Mouse (Mus musculus): Measurements from ENCODE around the gene Ctdspl. TPM values are rescaled to one million over a fixed set of nuclear protein-coding genes. Genes with fewer than 3 reads are reported as not detected.

Gene Ctdspl
- total RNA-seq, 2 experiments from 2014 or later = 4.9 to 5.1 TPM

- no peak for DNase-seq
- intact Hi-C loops (cut with DNase I) = no loop called here
These were observed 17.7 kb downstream of the Ctdspl start for GRCm38 (mm10) chr9:118943941-118944340.

DNA sequence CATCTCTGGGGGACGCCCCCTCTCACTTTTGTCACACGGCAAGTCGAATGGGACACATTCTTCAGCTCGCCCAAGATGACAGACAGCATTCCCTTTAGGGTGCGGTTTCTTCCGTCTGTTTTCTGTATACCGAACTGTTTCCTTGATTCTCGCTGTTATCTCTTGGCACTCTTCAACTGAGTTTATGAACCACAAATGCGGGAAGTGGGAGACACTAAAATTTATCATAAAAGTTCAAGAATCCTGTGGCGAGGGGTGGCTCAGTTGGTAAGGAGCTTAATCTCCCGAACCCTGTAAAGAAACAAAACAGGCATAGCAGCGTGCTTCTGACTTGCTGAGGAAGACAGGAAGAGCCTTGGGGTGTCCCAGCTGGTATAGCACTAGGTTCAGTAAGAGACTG lies 18.1 kb downstream of the Ctdspl start:
- DNase-seq = no peak
- intact Hi-C loops (cut with DNase I) = no loop called here

DNA sequence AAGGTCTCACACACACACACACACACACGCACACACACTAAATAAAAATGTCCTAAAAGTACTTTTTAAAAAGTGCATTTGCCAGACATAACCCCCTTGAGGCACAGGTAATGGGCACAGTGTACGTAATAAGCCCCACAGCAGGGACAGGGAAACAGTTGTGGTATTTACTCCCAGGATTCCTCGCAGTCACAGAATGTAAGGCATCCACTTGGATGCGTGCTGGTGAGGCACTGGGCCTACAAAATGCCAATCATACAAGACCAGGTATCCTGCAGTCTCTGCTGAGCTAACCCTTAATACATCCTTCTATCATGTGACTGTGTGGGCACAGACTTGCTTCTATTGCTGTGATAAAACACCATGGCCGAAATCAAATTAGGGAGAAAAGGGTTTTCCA lies 22.2 kb downstream of the Ctdspl start:
- intact Hi-C loops (cut with DNase I) = no loop called here
- no peak for DNase-seq

DNA sequence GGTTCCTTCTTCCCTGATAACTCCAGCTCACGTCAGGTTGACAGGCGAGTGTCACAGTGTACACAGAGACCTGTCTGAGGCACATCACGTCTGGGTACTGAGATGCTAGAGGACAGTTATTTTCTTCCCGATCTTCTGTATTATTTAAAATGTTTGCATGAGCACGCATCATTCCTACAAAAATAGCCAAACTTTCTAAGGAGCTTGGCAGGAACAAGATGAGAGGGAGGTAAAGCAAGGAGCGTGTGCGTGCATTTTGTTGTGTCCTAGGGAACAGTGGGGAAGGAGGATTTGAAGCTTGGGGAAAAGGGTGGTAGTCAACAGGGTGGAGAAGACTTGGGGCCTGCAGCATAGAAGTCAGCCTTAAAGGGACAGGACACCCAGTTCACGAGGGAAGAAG lies 22.9 kb downstream of the Ctdspl start:
- intact Hi-C loops (cut with DNase I) = no loop called here
- no peak for DNase-seq

- intact Hi-C loops (cut with DNase I) = no loop called here
- DNase-seq = no peak
These were observed 23.4 kb downstream of the Ctdspl start for GRCm38 (mm10) chr9:118949654-118950053.

DNA sequence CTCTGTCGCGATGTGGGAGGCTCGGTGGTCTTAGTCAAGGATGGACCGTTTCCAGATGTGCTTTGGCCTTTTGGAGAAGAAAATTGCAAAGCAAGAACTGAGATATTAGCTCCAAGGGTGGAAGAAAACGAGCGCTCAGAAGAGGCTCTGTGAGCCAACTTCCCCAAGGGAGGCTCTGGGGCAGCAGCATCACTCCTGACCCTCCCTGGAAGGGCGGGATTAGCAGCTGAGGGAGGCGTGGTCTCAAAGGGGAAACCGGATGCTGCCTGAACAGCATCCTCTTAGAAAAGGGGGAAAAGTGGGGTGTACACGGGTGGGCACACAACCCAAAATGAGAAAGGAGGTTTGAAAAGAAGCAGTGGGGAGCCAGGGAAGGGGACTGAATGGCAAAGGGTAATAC lies 23.8 kb downstream of the Ctdspl start:
- no peak for DNase-seq
- intact Hi-C loops (cut with DNase I) = no loop called here

- no peak for DNase-seq
These were observed 24.5 kb downstream of the Ctdspl start for GRCm38 (mm10) chr9:118950751-118951150.

GRCm38 (mm10) chr9:118951381-118951780 lies 25.1 kb downstream of the Ctdspl start:
- DNase-seq = no peak
- intact Hi-C loops (cut with DNase I) = no loop called here

More at GRCm38 (mm10) chr9:118950751-118951150, 24.5 kb downstream of the Ctdspl start:
- intact Hi-C loops (cut with DNase I) = no loop called here

GRCm38 (mm10) chr9:118952180-118952579 lies 25.9 kb downstream of the Ctdspl start:
- intact Hi-C loops (cut with DNase I) = no loop called here
- DNase-seq = no peak

DNA sequence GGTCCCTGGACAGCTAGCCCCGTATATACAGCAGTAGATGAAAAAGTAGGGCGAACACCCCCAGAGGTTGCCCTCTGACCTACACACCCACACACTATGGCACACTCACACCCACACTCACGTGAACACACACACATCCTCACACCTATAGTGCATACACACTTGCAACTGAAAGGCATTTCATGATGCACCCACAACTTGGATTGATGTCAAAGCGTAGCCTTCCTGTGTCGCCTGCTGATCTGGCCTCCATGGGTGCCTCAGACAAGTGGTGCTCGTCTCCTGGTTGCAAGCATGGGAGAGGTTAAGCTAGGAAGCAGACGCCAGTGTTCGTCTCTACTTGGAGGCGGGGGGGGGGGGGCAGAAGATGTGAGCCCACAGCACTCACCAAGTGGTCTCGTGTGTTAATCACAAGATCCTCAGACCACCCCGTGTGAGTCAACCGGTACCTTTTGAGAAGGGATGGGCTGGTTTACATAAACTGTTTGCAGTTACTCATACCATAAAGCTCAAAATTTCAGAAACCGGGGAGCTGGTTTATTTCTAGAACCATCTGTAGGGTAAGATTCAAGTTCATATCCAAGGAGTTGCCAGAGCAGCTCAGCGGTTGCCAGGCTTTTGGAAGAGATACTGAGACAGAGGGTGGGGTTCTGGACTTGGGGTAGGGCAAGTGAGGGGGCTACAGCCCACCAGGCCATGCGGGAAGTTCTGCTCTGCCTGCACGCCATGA lies 27.4 kb downstream of the Ctdspl start:
- intact Hi-C loops (cut with DNase I) = no loop called here

DNA sequence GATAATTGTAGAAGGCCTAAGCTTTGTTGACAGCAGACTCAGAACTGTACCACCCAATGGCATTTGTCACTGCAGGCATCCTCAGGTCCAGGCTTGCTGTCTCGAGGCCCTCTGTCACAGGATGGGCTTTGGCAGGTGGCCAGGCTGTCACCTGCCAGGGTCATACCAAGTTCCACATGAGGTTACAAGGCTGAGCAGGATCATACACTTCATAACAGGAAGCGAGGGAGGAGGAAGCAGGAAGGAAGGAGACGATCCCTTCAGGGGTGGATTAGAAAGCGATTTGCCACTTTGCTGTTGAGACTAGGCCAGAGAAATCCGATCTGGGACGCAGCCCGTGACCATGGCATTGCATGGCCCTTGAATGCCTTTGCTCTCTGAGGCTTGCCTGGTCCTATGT lies 32.5 kb downstream of the Ctdspl start:
- intact Hi-C loops (cut with DNase I) = no loop called here
- no peak for DNase-seq

More for the DNA sequence above, 27.4 kb downstream of the Ctdspl start:
- DNase-seq = no peak

- intact Hi-C loops (cut with DNase I) = no loop called here
- peak; percentile 42 to 54 for DNase-seq
These were observed 34.3 kb downstream of the Ctdspl start for GRCm38 (mm10) chr9:118960415-118961091.

DNA sequence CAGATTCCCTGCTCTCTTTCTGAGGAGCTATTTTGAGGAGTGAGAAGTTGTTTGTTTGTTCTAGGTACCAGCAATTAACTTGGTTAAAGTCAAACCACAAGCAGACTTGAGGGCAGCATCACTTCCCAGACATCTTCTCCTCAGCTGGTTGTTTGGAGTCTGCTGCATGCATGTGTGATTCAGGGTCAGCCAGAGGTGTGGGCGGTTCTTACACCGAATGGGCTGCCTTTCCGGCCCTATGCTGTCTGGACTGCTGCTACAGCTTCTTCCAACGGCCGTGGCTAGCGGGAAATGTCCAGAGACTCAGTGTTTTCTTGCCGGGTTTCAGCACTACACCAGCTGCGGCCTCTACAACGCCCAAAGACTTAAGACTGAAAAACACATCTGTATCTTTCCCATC lies 36.9 kb downstream of the Ctdspl start:
- intact Hi-C loops (cut with DNase I) = no loop called here

DNA sequence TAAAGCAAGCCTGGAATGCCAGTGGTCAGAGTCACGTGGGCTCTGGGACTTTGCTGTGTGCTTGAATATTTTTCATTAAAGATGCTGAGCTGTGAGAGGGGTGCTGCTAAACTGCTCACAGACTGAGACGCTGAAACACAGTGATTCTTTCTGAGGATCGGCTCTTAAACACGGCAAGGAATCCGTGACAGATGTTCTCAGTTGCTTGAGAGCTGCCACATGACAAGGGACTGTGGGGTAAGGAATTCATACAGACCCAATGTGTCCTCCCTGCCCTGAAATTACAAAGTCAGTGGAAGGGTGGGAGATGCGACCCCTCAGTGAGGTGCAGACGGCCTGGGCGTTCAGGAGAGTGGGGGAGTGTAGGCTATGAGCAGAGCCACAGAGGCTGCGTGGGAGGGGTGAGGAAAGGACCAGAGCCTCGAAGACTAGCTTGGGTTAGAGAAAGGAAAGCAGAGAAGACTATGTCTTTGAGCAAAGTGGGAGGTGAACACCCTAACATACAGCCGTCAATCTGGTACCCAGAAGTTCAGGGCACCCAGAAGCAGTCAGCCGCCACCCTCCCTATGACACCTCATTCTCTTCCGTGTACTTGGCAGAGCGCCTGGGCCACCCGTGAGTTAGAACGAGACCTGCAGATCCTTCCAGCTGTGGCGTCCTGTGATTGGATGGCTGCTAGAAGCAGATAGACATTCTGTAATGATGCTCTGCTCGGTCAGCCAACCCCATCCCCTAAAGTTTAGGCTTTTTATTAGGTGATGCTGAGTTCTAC lies 38.2 kb downstream of the Ctdspl start:
- intact Hi-C loops (cut with DNase I) = no loop called here
- no peak for DNase-seq

More for the DNA sequence above, 36.9 kb downstream of the Ctdspl start:
- no peak for DNase-seq

DNA sequence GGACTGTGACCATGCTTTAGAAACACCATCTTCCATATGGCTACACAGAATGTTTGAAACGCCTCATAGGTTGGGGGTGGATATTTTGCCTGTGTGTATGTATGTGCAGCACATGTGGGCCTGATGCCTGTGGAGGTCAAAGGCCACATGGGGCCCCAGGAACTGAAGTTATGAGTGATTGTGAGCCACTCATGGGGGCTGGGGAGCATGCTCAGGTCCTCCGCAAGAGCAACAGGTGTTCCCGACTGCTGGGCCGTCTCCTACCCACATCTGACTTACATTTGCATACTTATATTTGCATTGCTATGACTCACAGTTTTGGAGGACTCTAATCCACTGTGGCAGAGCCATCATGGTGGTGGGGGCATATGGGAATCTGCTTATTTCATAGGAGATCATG lies 43.6 kb downstream of the Ctdspl start:
- no peak for DNase-seq
- intact Hi-C loops (cut with DNase I) = no loop called here

GRCm38 (mm10) chr9:118973028-118973427 lies 46.8 kb downstream of the Ctdspl start:
- no peak for DNase-seq
- intact Hi-C loops (cut with DNase I) = no loop called here

DNA sequence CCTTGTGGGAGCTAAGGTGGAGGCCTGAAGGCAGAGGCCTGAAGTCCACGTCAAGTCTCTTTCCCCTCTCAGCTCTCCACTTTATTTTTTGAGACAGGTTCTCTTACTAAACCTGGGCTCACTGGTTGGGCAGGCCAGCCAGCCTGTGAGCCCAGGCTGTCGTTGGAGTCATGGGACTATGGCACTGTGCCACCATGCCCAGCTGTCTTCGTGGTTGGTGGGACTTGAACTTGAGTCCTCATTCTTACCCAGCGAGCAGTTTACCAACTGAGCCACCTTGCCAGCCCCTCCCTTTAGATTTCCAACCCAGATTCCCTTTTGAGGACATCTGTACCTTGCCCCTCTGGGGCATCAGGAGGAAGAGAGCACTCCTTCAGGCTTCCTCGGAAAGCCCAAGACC lies 47.3 kb downstream of the Ctdspl start:
- no peak for DNase-seq
- intact Hi-C loops (cut with DNase I) = no loop called here

GRCm38 (mm10) chr9:118974148-118974547 lies 47.9 kb downstream of the Ctdspl start:
- intact Hi-C loops (cut with DNase I) = no loop called here
- DNase-seq = peak; percentile 24 to 29

- DNase-seq = no peak
- intact Hi-C loops (cut with DNase I) = no loop called here
These were observed 49.0 kb downstream of the Ctdspl start for GRCm38 (mm10) chr9:118975211-118975671.

DNA sequence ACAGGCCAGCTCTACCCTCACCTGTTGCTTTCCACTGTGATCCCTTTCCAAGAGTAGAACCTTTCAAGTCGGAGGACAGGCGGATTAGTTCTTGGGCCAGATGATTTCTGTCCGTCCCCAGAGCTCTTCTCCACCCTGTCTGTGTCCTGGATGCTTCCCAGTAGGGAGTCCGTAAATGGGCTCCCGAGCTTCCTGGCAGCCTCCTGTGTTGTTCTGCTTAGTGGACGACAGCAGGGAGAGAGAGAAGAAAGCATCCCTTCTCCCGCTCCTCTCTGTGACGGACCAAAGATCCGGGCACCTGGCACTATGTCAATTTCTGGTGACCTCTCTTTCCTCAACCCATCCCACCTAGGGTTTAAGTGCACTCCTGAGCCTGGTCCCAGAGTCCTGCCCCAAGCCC lies 49.5 kb downstream of the Ctdspl start:
- intact Hi-C loops (cut with DNase I) = no loop called here
- DNase-seq = peak in 1 of 2 experiments; percentile 43

GRCm38 (mm10) chr9:118976561-118976960 lies 50.3 kb downstream of the Ctdspl start:
- intact Hi-C loops (cut with DNase I) = no loop called here
- DNase-seq = no peak

All from gastrocnemius, postnatal 36 days (tissue).